Mouse (Mus musculus): ENCODE data around the gene Hoxd11. TPM values are rescaled to one million over a fixed set of nuclear protein-coding genes. Genes with fewer than 3 reads are reported as not detected.

The Hoxd11 gene
- polyA plus RNA-seq (2015; fragmentation: Nextera tagmentation; extraction: Ambion mirVana) = 0.22 and 2.2 TPM in 2 replicates

GRCm38 (mm10) chr2:74678891-74679595, at the start of gene Hoxd11:
Hoxd11 (plus strand) TSS chr2:74679557.

GRCm38 (mm10) chr2:74659507-74660005, 19.8 kb upstream of the Hoxd11 start, which contains the start of gene Evx2:
Evx2 (minus strand) TSS chr2:74659557.

GRCm38 (mm10) chr2:74667842-74668357, 11.5 kb upstream of the Hoxd11 start, which contains the start of gene Hoxd13:
Hoxd13 (plus strand) TSS chr2:74668310.

DNA sequence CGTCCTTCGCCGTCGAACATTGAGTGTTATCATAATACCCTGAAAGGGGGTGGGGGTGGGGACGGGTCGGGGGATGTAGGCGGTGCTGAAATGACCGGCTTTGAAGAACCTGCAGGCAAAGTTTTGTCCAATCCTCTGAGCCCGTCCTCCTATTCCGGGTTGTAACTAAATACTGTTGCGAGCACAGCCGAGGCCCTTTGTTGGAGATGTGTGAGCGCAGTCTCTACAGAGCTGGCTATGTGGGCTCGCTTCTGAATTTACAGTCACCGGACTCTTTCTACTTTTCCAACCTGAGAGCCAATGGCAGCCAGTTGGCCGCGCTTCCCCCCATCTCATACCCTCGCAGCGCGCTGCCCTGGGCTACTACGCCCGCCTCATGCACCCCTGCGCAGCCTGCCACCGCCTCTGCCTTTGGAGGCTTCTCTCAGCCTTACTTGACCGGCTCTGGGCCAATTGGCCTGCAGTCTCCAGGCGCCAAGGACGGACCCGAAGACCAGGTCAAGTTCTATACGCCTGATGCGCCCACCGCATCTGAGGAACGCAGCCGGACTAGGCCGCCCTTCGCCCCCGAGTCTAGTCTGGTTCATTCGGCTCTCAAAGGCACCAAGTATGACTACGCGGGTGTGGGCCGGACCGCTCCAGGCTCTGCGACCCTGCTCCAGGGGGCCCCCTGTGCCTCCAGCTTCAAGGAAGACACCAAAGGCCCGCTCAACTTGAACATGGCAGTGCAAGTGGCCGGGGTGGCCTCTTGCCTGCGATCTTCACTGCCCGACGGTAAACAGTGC, 4.3 kb upstream of the Hoxd11 start, which contains the start of gene Hoxd12:
Hoxd12 (plus strand) TSS at position 133 of the 785 bp plus-strand sequence.

GRCm38 (mm10) chr2:74691022-74691951, 11.9 kb downstream of the Hoxd11 start, which contains the start of gene Hoxd10:
Hoxd10 (plus strand) TSS chr2:74691924.

GRCm38 (mm10) chr2:74697567-74698121, 18.3 kb downstream of the Hoxd11 start, which contains the start of gene Hoxd9:
Hoxd9 (plus strand) TSS chr2:74697727.

GRCm38 (mm10) chr2:74704393-74704998, 25.1 kb downstream of the Hoxd11 start, which contains the start of gene Hoxd8:
Hoxd8 (plus strand) TSS chr2:74704615.

GRCm38 (mm10) chr2:74711721-74712621, 32.6 kb downstream of the Hoxd11 start, which contains the start of the genes Hoxd3 and Hoxd4:
Hoxd3 (plus strand) TSS chr2:74711927.
Hoxd4 (plus strand) TSS chr2:74711929.

DNA sequence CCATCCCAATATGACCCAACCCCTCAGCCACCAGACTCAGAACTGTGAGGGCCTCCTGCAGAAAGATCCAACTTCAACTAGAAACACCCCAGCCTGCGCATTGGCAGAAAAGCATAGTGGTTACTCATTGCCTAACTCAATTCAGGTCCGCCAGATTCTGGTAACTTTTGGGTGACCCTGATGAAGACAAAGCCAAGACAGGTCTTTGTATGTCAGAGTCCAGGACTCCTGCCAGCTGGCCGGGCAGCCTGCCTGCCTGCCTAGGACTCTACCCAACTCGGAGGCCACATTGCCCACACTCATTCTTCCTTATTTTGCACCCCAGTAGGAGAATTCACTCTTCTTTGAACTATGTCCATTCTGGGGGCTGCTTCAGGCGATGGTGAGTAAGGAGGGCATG, 47.2 kb downstream of the Hoxd11 start, which contains the start of gene Gm28230:
Gm28230 (plus strand) TSS at position 178 of the 400 bp plus-strand sequence.

Small RNAs within 50 kb of the gene (microRNA-seq; reads per million reads assigned to microRNA genes)
- not detected for gene Gm44463 (ENCODE audit: borderline replicate concordance, insufficient number of aligned reads)
- 41,054 reads per million, percentile 98 among the genes with 10 or more reads in this experiment for gene Mir10b (ENCODE audit: borderline replicate concordance, insufficient number of aligned reads)

Other genes starting within 250 kb of the Hoxd11 start
- 12.8 and 18.2 TPM in 2 replicates for gene Lnpk, start 100.1 kb upstream of the Hoxd11 start, polyA plus RNA-seq (2015; fragmentation: Nextera tagmentation; extraction: Ambion mirVana)
- gene Evx2, start 20.0 kb upstream of the Hoxd11 start, polyA plus RNA-seq (2015; fragmentation: Nextera tagmentation; extraction: Ambion mirVana) = not detected in 2 replicates
- not detected in 2 replicates for gene Hoxd13, start 11.2 kb upstream of the Hoxd11 start, polyA plus RNA-seq (2015; fragmentation: Nextera tagmentation; extraction: Ambion mirVana)
- gene Hoxd12, start 4.5 kb upstream of the Hoxd11 start, polyA plus RNA-seq (2015; fragmentation: Nextera tagmentation; extraction: Ambion mirVana) = 0.11 TPM in 1 of 2 replicates, not detected in the other
- 0.30 and 1.4 TPM in 2 replicates for gene Hoxd10, start 12.4 kb downstream of the Hoxd11 start, polyA plus RNA-seq (2015; fragmentation: Nextera tagmentation; extraction: Ambion mirVana)
- gene Hoxd9, start 18.2 kb downstream of the Hoxd11 start, polyA plus RNA-seq (2015; fragmentation: Nextera tagmentation; extraction: Ambion mirVana) = 4.5 and 6.1 TPM in 2 replicates
- 10.8 and 12.9 TPM in 2 replicates for gene Hoxd8, start 25.1 kb downstream of the Hoxd11 start, polyA plus RNA-seq (2015; fragmentation: Nextera tagmentation; extraction: Ambion mirVana)
- 0.35 and 0.59 TPM in 2 replicates for gene Hoxd3, start 32.4 kb downstream of the Hoxd11 start, polyA plus RNA-seq (2015; fragmentation: Nextera tagmentation; extraction: Ambion mirVana)
- gene Hoxd4, start 32.4 kb downstream of the Hoxd11 start, polyA plus RNA-seq (2015; fragmentation: Nextera tagmentation; extraction: Ambion mirVana) = 0.46 and 0.88 TPM in 2 replicates
- gene Gm28230, start 47.2 kb downstream of the Hoxd11 start, polyA plus RNA-seq (2015; fragmentation: Nextera tagmentation; extraction: Ambion mirVana) = 0.23 TPM in 1 of 2 replicates, not detected in the other
- gene Hoxd1, start 83.4 kb downstream of the Hoxd11 start, polyA plus RNA-seq (2015; fragmentation: Nextera tagmentation; extraction: Ambion mirVana) = 0.10 TPM in 1 of 2 replicates, not detected in the other
- gene Mtx2, start 146.2 kb downstream of the Hoxd11 start, polyA plus RNA-seq (2015; fragmentation: Nextera tagmentation; extraction: Ambion mirVana) = 197 and 230 TPM in 2 replicates